Mouse (Mus musculus) skeletal muscle tissue, adult 2 months (tissue): ENCODE data around the gene Sf3a2.
A peak's percentile ranks its signal among the peaks of the same experiment; 100 is the strongest.

ENCODE experiments used
- DNase-seq: peaks from one replicate; pipeline ENCODE4 v3.0.0-alpha.2; 2012; ENCODE audit warnings: low read depth, low spot score

The Sf3a2 gene

GRCm38 (mm10) chr10:80798150-80799006, at the start of gene Sf3a2, which contains the start of gene Plekhj1:
TSS of gene Sf3a2 (plus strand) at chr10:80798198.
TSS of gene Plekhj1 (minus strand) at chr10:80798626.
- DNase-seq: peak; percentile 98

- peak; percentile 59 for DNase-seq
These were observed 49.4 kb upstream of the Sf3a2 start for GRCm38 (mm10) chr10:80748609-80749008.

GRCm38 (mm10) chr10:80751188-80751832, 46.7 kb upstream of the Sf3a2 start:
- DNase-seq: peak; percentile 95

GRCm38 (mm10) chr10:80752079-80752625, 45.8 kb upstream of the Sf3a2 start:
- peak; percentile 84 for DNase-seq

GRCm38 (mm10) chr10:80754594-80755290, 43.3 kb upstream of the Sf3a2 start, which contains the start of gene Dot1l:
TSS of gene Dot1l (plus strand) at chr10:80755206.
- DNase-seq: peak; percentile 97

GRCm38 (mm10) chr10:80755291-80756015, 42.5 kb upstream of the Sf3a2 start:
- DNase-seq: no peak

GRCm38 (mm10) chr10:80756099-80756498, 41.9 kb upstream of the Sf3a2 start:
- DNase-seq: no peak

- no peak for DNase-seq
These were observed 41.5 kb upstream of the Sf3a2 start for GRCm38 (mm10) chr10:80756509-80756908.

- no peak for DNase-seq
These were observed 41.0 kb upstream of the Sf3a2 start for GRCm38 (mm10) chr10:80756967-80757366.

- DNase-seq: peak; percentile 90
These were observed 40.3 kb upstream of the Sf3a2 start for GRCm38 (mm10) chr10:80757717-80758116.

GRCm38 (mm10) chr10:80758651-80759050, 39.3 kb upstream of the Sf3a2 start:
- peak; percentile 64 for DNase-seq

GRCm38 (mm10) chr10:80760596-80761524, 37.1 kb upstream of the Sf3a2 start:
- no peak for DNase-seq

GRCm38 (mm10) chr10:80761821-80762220, 36.2 kb upstream of the Sf3a2 start:
- no peak for DNase-seq

GRCm38 (mm10) chr10:80763502-80763901, 34.5 kb upstream of the Sf3a2 start:
- no peak for DNase-seq

GRCm38 (mm10) chr10:80765746-80766145, 32.3 kb upstream of the Sf3a2 start:
- no peak for DNase-seq

- no peak for DNase-seq
These were observed 31.7 kb upstream of the Sf3a2 start for GRCm38 (mm10) chr10:80766161-80766815.

- DNase-seq: no peak
These were observed 29.6 kb upstream of the Sf3a2 start for GRCm38 (mm10) chr10:80768365-80768764.

- no peak for DNase-seq
These were observed 24.2 kb upstream of the Sf3a2 start for GRCm38 (mm10) chr10:80773816-80774215.

- DNase-seq: peak; percentile 93
These were observed 23.4 kb upstream of the Sf3a2 start for GRCm38 (mm10) chr10:80774549-80774948.
